Mouse (Mus musculus): ENCODE results near the gene Cfap206.
"Not testable (repeated sequence)": the region's sequence is repeated elsewhere in the genome, so short reads cannot be mapped to it uniquely, and the experiment has no call there.

Cfap206 gene

GRCm38 (mm10) chr4:34729851-34730341 is at the start of gene Cfap206:
TSS of gene Cfap206 (minus strand) at chr4:34730206.
- DNase-seq = peak; percentile 89

DNA sequence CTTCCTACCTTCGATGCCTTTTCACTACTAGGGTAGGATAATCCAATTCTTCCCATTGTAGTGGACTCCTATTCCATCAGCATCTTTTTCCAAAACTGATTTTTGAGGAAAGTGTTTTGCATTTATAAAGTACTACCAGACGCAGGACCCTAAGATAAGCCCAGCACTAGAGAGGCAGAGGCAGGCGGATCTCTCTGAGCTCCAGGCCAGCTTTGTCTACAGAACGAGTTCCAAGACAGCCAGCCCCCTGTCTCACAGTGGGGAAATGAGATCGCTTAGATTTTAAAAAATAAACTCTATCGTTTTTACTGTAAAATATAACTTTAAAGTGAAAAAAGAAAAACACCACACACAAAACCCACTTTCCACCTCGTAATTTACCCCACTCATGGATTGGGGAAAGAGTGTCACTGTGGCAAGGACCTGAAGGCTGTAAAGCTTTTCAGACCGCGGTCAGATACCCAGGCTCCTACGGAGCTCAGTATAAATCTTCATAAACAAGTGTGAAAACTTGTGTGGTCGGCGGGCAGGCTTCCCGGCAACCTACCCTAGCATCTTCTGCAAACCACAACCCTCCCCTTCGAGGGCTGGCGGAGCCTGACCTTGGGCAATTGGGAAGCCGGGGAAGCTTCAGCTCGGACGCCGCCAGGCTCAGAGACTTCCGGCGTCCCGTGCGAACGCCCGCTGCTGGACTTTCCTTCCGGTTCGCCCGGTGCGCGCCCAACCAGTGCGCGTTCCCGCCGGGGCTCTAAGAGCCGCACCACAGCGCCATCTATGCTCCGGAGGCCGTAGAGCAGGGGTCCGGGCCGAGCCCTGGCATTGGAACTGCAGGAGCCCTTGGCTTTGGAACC is 47.9 kb upstream of the Cfap206 start, which contains the start of gene Smim8:
Gene Smim8 (minus strand): TSS at position 747 of the 851 bp plus-strand sequence.
- DNase-seq = peak; percentile 96

DNA sequence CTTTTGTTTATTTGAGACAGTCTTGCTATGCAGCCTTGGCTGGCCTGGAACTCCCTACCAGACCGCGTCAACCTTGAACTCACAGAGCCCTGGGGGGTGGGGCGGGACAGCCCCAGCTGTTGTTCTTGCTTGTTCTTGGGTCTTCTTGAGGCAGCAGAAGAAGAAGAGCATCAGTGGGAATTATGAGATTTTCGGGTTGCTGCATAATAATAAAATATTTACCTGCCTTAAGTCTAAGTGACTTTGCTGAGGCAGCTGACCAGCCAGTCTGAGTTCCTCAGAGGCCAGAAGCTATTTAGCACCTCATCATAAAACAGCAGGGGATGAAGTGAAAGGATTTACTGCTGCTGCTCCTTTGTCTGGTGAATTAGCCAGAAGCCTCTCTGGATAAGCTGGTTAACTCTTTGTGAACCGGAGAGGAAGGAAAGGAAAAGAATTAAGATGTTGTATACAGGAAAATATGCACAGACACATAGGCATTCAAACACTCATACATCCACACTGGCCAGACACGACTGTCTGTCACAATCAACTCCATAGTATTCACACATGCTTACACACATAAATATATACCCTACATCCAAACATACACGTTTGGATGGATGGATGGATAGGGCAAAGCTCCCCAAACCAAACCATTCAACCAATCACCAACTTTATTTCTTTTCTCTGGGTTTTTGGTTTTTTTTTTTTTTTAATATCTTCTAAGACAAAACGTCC is 41.8 kb upstream of the Cfap206 start:
- DNase-seq = peak; percentile 80

DNA sequence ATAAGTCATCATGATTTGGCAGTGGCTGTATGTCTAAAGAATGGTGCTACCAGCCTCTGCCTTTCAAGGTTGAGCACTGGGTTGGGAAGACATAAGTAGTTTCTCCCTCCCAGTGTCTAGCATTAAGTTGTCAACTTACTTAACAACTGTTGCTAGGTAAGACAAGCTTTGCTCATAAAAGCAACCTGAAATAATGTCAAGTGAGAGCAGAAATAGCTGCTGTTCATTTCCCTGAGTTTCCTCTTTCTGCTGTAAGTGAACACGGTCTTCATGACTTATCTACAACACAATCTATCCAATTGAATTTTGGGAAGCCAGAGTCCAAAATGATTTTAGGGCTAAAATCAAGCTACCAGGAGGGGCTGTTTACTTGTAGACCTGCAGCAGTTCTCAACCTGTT is 26.2 kb upstream of the Cfap206 start, which contains the start of gene Gm136:
Gene Gm136 (minus strand): TSS at position 101 of the 400 bp plus-strand sequence.
- no peak for DNase-seq

- no peak for DNase-seq
Observed at GRCm38 (mm10) chr4:34749236-34749635, 19.2 kb upstream of the Cfap206 start.

DNA sequence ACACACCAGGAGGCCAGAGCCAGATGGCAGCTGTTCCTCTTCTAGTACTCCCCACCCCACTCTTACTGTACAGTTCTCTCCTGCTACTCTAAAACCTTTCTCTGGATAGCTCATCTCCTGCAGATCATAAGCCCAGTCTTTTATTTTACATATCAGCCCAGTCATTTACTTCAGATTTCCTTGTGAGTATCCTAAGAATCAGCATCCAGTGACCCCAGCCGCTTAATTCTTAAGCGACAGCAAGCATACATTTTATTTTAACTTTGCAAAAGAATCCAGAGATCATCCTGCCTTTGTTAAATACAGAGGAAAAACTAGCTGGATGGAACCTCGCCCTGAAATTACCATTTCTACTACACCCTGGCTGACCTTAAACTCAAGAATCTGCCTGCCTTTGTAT is 4.5 kb upstream of the Cfap206 start:
- DNase-seq = no peak

DNA sequence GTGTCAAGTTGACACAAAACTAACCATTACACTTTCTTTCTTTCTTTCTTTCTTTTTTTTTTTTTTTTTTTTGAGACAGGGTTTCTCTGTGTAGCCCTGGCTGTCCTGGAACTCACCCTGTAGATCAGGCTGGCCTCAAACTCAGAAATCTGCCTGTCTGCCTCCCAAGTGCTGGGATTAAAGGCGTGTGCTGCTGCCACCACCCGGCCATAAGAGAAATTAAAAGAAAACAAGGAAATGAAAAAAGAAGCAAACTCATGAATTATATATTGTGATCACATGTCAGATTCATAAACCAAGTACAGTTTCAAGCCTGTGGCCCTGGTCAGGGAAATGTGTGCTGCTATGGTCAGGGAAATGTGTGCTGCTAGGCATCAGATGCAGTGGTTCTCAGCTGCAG is 3.4 kb upstream of the Cfap206 start:
- peak; percentile 5 for DNase-seq

DNA sequence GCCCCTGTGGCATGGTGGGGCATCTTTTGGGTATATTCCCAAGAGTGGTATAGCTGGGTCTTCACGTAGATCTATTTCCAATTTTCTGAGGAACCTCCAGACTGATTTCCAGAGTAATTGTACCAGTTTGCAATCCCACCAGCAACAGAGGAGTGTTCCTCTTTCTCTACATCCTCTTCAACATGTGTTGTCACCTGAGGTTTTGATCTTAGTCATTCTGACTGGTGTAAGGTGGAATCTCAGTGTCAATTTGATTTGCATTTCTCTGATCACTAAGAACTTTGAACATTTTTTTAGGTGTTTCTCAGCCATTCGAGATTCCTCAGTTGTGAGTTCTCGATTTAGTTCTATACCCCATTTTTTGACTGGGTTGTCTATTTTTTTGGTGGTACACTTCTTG is 4.3 kb downstream of the Cfap206 start:
- DNase-seq = not testable (repeated sequence)

DNA sequence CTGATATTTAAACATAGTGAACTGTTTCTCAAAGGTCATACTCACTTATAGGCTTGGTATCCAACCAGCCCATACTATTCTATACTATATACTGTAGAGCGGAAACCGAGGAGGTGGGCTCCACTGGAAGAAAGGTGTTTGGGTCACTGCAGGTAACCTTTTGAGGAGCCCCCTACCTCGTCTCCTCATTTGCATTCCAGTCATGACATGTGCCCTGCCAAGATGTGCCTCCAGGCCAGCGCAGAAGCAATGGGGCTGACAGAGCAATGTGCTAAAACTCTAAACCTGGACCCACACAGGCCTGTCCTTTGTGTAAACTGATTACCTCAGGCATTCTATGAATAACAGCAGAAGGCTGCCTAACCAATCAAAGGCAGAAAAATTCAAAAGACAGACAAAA is 5.7 kb downstream of the Cfap206 start:
- DNase-seq = no peak

DNA sequence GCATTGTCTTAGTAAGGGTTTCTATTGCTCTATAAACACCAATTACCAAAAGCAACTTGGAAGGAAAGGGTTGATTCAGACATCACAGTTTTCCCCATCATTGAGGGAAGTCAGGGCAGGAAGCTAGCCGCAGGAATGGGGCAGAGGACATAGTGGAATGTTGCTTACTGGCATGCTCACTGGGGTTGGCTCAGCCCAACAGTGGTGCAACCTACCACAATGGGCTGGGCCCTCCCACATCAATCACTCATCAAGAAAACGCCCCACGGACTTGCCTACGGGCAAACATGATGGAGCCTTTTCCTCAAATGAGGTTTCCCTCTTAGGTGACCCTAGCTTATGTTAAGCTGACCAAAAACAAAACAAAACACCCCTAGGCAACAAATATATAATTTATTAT is 6.8 kb downstream of the Cfap206 start:
- no peak for DNase-seq

- no peak for DNase-seq
Observed at GRCm38 (mm10) chr4:34720127-34720895, 9.7 kb downstream of the Cfap206 start.

- no peak for DNase-seq
Observed at GRCm38 (mm10) chr4:34719421-34719820, 10.6 kb downstream of the Cfap206 start.

GRCm38 (mm10) chr4:34715062-34715461 is 14.9 kb downstream of the Cfap206 start:
- no peak for DNase-seq

DNA sequence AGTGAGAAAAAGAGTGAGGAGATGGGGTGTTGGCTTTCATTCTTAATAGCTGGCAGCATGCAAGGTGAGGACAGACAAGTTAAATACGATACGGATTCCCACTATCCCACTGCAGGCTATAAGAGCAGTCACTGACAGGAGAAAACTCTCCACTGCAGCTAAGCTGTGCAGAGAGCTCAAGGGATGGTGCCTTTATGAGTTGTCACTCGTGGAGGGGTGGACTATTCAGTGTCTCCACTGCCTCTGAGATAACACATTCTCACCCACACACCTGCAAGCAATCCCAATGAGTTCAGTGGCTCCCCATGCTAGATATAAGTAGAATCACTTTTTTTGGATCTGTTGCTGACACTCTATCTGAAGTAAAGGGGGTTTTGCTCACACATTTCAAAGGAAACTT is 21.9 kb downstream of the Cfap206 start:
- no peak for DNase-seq

DNA sequence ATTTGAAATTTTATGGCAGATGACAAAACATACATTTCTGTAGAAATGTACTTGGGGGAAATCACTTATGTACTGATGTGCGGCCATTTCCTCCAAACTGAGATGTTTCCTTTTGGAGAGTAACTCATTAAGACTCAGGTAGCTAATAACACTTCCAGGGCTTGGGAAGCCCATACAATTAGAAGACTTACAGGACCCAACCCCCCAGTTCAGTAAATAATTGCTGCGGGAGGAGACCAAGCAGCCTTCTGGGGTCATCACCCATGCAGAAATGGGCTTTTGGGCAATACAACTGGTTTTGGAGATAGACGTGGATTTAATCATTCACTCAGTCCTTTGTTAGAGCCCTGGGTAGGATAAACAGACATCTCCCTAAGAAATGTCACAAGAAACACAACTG is 22.8 kb downstream of the Cfap206 start:
- DNase-seq = no peak

- no peak for DNase-seq
Observed at GRCm38 (mm10) chr4:34703029-34703428, 27.0 kb downstream of the Cfap206 start.

- no peak for DNase-seq
Observed at GRCm38 (mm10) chr4:34702231-34702630, 27.8 kb downstream of the Cfap206 start.

GRCm38 (mm10) chr4:34701528-34701927 is 28.5 kb downstream of the Cfap206 start:
- peak; percentile 78 for DNase-seq

DNA sequence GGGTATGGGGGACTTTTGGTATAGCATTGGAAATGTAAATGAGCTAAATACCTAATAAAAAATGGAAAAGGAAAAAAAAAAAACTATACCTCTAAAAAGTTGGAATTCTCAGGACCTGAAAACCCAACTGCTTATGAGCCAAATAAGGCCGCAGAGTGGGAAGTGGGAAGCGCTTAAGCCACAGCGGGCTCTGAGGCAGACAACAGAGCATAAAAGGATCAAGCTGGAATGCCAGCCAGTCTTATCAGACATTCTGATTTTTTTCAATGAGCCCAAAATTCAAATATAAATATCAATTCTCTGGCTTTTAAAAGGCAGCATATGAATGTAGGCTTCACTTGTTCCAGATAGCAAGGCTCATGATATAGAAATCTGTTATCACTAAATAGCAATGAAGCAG is 42.0 kb downstream of the Cfap206 start:
- DNase-seq = no peak

DNA sequence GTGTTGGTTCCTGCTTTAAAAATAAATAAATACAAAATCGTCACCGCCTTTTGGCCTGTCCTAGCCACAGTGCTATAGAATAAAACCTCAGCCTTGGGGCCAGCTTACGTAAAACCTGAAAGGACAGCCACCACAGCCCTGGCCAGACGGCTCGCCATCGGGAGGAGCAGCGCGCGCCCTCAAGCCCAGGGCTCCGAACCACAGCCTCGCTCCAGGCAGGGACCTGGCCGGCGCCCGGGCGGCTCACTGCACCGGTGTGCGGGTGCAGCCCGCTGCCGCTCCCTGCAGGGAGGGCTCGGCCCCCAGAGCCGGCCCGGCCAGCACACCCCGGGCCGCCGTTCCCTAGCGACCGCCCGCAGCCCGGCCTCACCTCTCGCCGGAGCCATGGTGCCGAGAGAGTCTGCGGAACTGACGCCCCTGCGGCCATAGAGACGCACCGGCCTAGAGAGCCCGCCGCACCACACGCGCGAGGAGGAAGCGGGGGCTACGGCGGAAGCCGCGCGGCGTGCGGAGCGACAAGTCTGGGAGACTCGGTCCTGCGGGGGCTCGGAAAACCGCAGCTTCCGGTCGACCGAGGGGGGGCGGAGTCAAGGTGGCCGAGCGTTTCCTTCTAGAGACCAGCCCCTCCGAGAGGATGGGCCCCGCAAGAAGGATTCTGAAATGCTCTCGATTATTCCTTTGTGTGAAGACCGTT is 43.0 kb downstream of the Cfap206 start, which contains the start of gene Slc35a1:
Gene Slc35a1 (minus strand): TSS at position 565 of the 694 bp plus-strand sequence.
- peak; percentile 96 for DNase-seq

GRCm38 (mm10) chr4:34680530-34680929 is 49.5 kb downstream of the Cfap206 start:
- DNase-seq = no peak

DNA sequence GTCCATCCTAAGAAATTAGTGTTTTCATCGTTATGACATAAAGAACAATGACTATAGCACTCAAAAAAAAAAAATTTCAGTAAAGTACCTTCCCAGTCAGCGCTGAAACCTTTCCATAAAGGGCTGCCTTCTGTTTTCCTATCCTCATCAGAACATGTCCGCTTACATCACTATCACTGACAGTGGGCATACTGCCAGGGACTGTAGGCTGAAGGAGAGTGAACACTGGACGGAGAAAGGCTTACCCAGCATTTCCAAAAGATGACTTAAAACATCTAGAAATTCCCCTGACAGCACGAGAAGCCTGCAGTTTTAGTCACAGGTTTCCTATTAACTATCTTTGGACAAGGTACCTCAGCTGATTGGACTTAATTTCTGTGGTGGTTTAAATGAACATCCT is 56.3 kb downstream of the Cfap206 start:
- DNase-seq = no peak
